Mouse (Mus musculus) cerebellum, adult 2 months (tissue): ENCODE measurements around the gene Psmc3ip.

ENCODE experiments used
- CTCF ChIP-seq: fragments of 200-500 bp; IDR thresholded peaks from 2 replicates; pipeline ENCODE4 v1.5.1; 2011; ENCODE audit warnings: low read depth, mild to moderate bottlenecking, control low read depth, low read length, moderate library complexity, borderline replicate concordance; ENCODE audit not compliant: insufficient read depth
- POLR2A ChIP-seq: fragments of 200-500 bp; IDR thresholded peaks from 2 replicates; pipeline ENCODE4 v1.6.1; 2011; ENCODE audit warnings: low read length, control low read depth, borderline replicate concordance; ENCODE audit not compliant: insufficient read depth

GRCm38 (mm10) chr11:101053974-101054373 is 41.3 kb downstream of the Psmc3ip start:
- TF ChIP-seq CTCF: peak; percentile 34; the same call in 1 of the 2 replicates
- no peak for TF ChIP-seq POLR2A
